Mouse (Mus musculus) heart, adult 2 months (tissue): Measurements from ENCODE around the gene Tbc1d1. TPM values are rescaled to one million over a fixed set of nuclear protein-coding genes. Genes with fewer than 3 reads are reported as not detected.

Source experiments
- DNase-seq, 2 experiments: peaks; one replicate each; pipeline ENCODE4 v3.0.0; 2021
- H3K27ac ChIP-seq: fragments of 200-600 bp; 2 replicates; pipeline ENCODE4 v1.8.1; 2022
- H3K27me3 ChIP-seq: fragments of 200-500 bp; 2 replicates; pipeline ENCODE4 v1.6.1; 2012; ENCODE audit warnings: mild to moderate bottlenecking, low read length, inconsistent platforms, mixed read lengths; ENCODE audit not compliant: control insufficient read depth, insufficient read depth
- H3K36me3 ChIP-seq: fragments of 200-500 bp; 2 replicates; pipeline ENCODE4 v1.6.1; 2012; ENCODE audit warnings: low read length, inconsistent platforms; ENCODE audit not compliant: control insufficient read depth, insufficient read depth
- H3K4me1 ChIP-seq: fragments of 200-500 bp; 2 replicates; pipeline ENCODE4 v1.6.1; 2011; ENCODE audit warnings: low read length; ENCODE audit not compliant: control insufficient read depth, insufficient read depth
- H3K4me3 ChIP-seq: fragments of 200-600 bp; 2 replicates; pipeline ENCODE4 v1.8.1; 2022
- H3K79me2 ChIP-seq: fragments of 200-500 bp; replicated peaks from 2 replicates; pipeline ENCODE4 v1.6.1; 2012; ENCODE audit warnings: mild to moderate bottlenecking, inconsistent platforms, low read length, moderate library complexity, mixed read lengths; ENCODE audit not compliant: control insufficient read depth, insufficient read depth
- H3K9ac ChIP-seq: fragments of 200-500 bp; 2 replicates; pipeline ENCODE4 v1.6.1; 2012; ENCODE audit warnings: low read depth, mild to moderate bottlenecking, control low read depth, inconsistent platforms, low read length, mixed read lengths
- CTCF ChIP-seq: fragments of 200-600 bp; IDR thresholded peaks from 2 replicates; pipeline ENCODE4 v1.8.1; 2022; ENCODE audit warnings: antibody characterized with exemption, mild to moderate bottlenecking, moderate library complexity
- EP300 ChIP-seq: fragments of 200-500 bp; IDR thresholded peaks from 2 replicates; pipeline ENCODE4 v1.6.1; 2011; ENCODE audit warnings: low read depth, low read length, control low read depth; ENCODE audit not compliant: insufficient read depth
- POLR2A ChIP-seq: fragments of 200-500 bp; IDR thresholded peaks from 2 replicates; pipeline ENCODE4 v1.6.1; 2011; ENCODE audit warnings: mild to moderate bottlenecking, low read depth, low read length, control low read depth; ENCODE audit not compliant: insufficient read depth
- WGBS: fragments of 180-500 bp; shearing (Covaris S2); methylation state at CpG from one replicate; pipeline ENCODE4 v1.1.7; 2018; 5-methylcytosine and 5-hydroxymethylcytosine counted together
- intact Hi-C: fragments of 180-260 bp; cut with DNase I; formaldehyde crosslinking; loops from one replicate; pipeline ENCODE4 v1.15.1; 2025
- polyA plus RNA-seq: library from polyadenylated mRNA; depleted of rRNA; stranded (reverse); fragments of >200 nt; gene quantifications from 2 replicates; pipeline ENCODE4 v1.2.3, GENCODE M21; 2012
- total RNA-seq, 2 experiments: library from RNA; stranded (reverse); gene quantifications; 2 replicates each; pipeline ENCODE4 v1.2.3; 2021

The Tbc1d1 gene
- total and polyA plus RNA-seq, 3 experiments: 13.2 to 22.1 (median 13.6) TPM

DNA sequence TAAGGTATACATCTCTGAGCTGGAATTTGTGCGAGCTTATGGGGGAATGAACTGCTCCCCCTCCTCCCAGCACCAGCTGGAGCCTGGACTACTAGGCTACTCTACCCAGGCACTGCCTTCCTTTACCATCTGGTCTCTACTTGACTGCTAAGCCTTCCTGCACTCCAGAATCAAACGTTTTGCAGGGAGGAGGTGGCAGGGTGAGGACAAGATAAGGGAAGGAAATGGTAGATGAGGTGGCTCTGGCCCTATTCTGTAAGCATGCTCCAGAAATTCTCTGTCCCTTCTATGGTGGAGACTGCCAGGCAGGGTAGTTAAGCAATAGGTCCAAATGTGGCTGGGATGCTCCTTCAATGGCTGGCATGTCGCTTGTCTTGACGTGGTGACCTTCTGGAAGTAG, 2.4 kb downstream of the Tbc1d1 start:
- Histone ChIP-seq H3K27me3 (peaks cover 3% of the 10 kb centered on the region; the same call in 1 of the 2 replicates), H3K36me3 (no peaks in the 10 kb centered on the region), H3K4me1 (peaks cover 7% of the 10 kb centered on the region), H3K4me3 (no peak overlapping the region), H3K79me2 (no peaks in the 10 kb centered on the region), H3K9ac (no peak overlapping the region), H3K27ac (no peak overlapping the region)
- no peak for DNase-seq
- intact Hi-C loops: loop anchor here (5.0 kb wide), 1 partner anchor 39 kb away; no protein-coding TSS in a partner anchor
- TF ChIP-seq EP300 (no peak), POLR2A (no peak), CTCF (no peak)
- 81% methylated on average over 4 of the region's 4 CpGs for WGBS

DNA sequence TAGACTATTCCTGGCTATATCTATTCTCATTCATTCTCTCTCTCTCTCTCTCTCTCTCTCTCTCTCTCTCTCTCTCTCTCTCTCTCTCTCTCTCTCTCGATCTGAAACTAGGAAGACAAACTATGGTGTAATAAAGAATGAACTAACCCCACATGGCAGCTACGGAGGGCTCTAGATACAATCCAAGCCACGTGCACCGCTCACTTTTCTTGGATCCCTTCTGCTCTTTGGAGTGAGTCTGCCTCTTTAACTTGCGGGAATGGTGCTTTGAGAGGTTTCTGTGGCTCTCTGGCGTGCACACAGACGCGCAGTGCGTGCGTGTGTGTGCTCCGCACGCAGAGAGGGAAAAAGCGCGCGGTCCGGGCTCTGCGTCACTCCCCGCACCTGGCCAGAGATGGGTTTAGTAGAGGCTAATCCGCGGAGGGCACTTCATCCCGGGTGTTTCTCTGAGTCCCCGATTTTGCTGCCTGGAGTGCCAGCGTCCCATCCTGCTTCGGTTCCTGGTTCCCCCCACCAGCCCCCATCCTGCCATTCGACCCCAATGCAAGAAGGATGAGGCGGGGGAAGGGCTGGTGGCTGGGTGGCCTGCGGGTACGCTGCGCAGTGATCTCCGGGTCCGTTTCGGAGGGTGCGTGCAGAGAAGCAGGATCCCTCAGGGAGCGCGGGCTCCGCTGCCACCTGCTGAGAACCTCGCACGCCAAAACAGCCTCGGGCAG, 3.1 kb downstream of the Tbc1d1 start:
- 5% methylated on average over 39 of the region's 39 CpGs for WGBS
- peak overlapping the region; percentile 86 for H3K4me3 ChIP-seq
- DNase-seq: no peak
- TF ChIP-seq POLR2A (no peak), EP300 (no peak)
- intact Hi-C loops: loop anchor here (5.0 kb wide), 1 partner anchor 38 kb away; no protein-coding TSS in a partner anchor
- H3K27me3 ChIP-seq: peaks cover 3% of the 10 kb centered on the region; the same call in 1 of the 2 replicates
- H3K36me3 ChIP-seq: no peaks in the 10 kb centered on the region
- H3K9ac ChIP-seq: peak overlapping the region; percentile 78
- H3K27ac ChIP-seq: peak overlapping the region; percentile 73
- no peaks in the 10 kb centered on the region for H3K79me2 ChIP-seq
- peaks cover 7% of the 10 kb centered on the region for H3K4me1 ChIP-seq

DNA sequence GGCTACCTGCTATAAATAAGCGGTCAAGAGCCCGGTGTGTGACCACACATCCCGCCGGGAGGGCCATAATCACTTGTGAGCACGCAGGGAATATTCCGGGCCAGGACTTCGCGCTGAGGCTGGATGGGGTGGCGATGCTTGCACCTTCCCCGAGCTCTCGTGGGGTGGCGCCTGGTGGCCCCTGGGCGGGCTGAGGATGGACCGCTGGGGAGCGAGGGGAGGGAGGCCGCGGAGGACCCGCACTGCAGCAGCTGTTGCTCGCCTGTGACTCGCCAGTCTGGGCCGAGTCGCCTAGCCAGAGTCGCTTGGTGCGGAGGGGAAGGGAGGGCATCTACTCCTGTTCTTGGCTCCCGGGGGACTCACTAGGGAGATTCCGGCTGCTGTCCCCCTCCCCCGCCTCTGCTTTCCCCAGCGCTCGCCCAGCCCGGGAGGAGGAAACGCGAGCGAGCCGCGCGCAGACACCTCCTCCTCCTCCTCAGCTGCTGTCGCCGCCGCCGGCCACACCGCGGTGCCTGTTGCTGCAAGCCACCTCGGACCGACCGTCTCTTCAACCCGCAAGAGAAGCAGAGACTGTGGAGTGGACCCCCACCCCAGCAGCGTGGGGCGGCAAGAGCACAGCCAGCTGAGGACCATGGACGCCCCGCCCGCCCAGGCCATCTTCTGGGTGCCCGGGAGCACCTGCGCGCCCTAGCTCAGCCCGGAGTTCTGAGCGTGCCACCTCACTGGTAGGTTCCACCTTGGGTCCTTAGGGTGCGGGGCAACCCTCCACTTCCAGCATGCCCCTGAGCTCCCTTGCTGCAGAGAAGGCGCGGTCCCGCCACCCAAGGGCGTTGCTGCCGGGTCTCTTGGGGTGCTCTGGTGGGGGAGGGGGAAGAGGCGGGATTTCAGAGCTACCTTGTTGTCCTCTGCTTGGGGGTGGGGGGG, 3.9 kb downstream of the Tbc1d1 start:
- no peak for TF ChIP-seq EP300
- TF ChIP-seq POLR2A: no peak
- peak; percentile 58 for TF ChIP-seq CTCF
- WGBS: under 1% methylated on average over 62 of the region's 63 CpGs

DNA sequence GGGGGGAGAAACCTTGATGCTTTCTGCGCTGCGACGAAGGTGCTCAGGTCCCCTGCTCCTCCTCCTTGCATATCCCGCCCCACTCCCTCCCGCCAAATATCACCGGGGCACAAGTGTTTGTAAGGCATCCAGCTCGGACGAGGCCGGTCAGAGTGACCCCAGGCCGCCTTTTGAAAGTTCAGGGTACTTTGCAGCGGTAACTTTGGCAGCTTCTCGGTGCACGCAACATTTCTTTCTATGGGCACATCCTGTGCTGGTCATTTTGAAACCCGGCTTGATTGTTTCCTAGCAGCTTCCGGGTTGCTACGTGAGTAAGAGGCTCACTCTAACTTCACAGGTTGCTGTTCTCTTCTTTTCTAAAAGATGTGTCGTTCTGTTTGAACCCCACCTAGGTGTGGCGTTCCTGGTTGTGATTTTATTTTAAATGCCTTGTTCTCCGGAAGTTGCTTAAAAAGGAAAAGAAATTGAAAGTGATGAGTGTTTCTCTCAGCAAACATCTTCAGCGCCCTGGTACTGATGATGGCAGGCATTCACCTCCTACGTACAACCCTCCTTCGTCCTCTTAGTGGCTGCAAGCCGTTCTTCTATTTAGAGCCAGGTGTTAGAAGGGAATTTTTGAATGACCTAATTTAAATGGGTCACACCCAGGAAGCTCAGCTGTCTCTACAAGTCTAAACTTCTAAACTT, 4.7 kb downstream of the Tbc1d1 start:
- WGBS: under 1% methylated on average over 23 of the region's 23 CpGs
- H3K4me1 ChIP-seq: peaks cover 7% of the 10 kb centered on the region
- peak overlapping the region; percentile 86 for H3K4me3 ChIP-seq
- no peaks in the 10 kb centered on the region for H3K79me2 ChIP-seq
- no peak for TF ChIP-seq EP300
- TF ChIP-seq CTCF: no peak
- no peak for TF ChIP-seq POLR2A
- intact Hi-C loops: no loop called here
- no peaks in the 10 kb centered on the region for H3K36me3 ChIP-seq
- DNase-seq: peak in 1 of 2 experiments; percentile 30
- peak overlapping the region; percentile 73 for H3K9ac ChIP-seq
- H3K27ac ChIP-seq: peak overlapping the region; percentile 38; the same call in 1 of the 2 replicates
- H3K27me3 ChIP-seq: peaks cover 3% of the 10 kb centered on the region; the same call in 1 of the 2 replicates

More for the DNA sequence above, 3.9 kb downstream of the Tbc1d1 start:
- peak overlapping the region; percentile 86 for H3K4me3 ChIP-seq
- H3K27me3 ChIP-seq: peaks cover 3% of the 10 kb centered on the region; the same call in 1 of the 2 replicates
- H3K4me1 ChIP-seq: peaks cover 7% of the 10 kb centered on the region
- no peaks in the 10 kb centered on the region for H3K79me2 ChIP-seq
- DNase-seq: peak; percentile 79 to 82
- intact Hi-C loops: loop anchor here (5.0 kb wide), 1 partner anchor 37 kb away; no protein-coding TSS in a partner anchor
- peak overlapping the region; percentile 78 for H3K9ac ChIP-seq
- peak overlapping the region; percentile 73 for H3K27ac ChIP-seq
- H3K36me3 ChIP-seq: no peaks in the 10 kb centered on the region

DNA sequence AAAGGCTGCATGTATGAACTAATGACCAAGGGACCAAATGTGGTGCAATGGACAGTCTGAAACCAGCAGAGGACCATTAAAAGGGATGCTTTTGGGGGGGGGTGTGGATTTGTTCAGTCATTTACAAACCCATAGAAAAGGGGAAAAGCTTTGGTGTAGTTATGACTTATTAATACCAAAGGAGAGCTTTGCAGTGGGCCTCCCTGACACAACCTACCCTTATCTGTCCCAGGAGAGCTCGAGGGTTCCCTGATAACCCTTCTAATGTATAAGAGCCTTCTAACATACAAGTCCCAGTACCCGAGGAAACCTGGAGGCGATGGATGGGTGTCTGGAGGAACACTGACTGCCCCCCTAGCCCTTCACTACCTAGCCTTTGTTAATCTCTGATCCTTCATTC, 5.8 kb downstream of the Tbc1d1 start:
- intact Hi-C loops: no loop called here

More for the DNA sequence above, 5.8 kb downstream of the Tbc1d1 start:
- Histone ChIP-seq H3K79me2 (no peaks in the 10 kb centered on the region), H3K4me1 (peaks cover 2% of the 10 kb centered on the region; the same call in 1 of the 2 replicates), H3K36me3 (no peaks in the 10 kb centered on the region), H3K4me3 (no peak overlapping the region), H3K27me3 (peaks cover 3% of the 10 kb centered on the region; the same call in 1 of the 2 replicates), H3K27ac (no peak overlapping the region), H3K9ac (no peak overlapping the region)
- TF ChIP-seq EP300: no peak
- no peak for TF ChIP-seq POLR2A
- no peak for TF ChIP-seq CTCF
- 70% methylated on average over 3 of the region's 3 CpGs for WGBS
- DNase-seq: no peak
